Mouse (Mus musculus) layer of hippocampus, postnatal 14 days (tissue): ENCODE data around the gene Epb41l1. TPM values are rescaled to one million over a fixed set of nuclear protein-coding genes. Genes with fewer than 3 reads are reported as not detected.
A peak's percentile ranks its signal among the peaks of the same experiment; 100 is the strongest.

Experiments used
- DNase-seq, 2 experiments: peaks; one replicate each; pipeline ENCODE4 v3.0.0; 2021 to 2022; ENCODE audit warnings: low spot score in 2 of 2, mixed read lengths in 1 of 2
- microRNA-seq, 2 experiments: library from miRNA; unstranded; fragments of <30 nt; microRNA quantifications; one replicate each; pipeline ENCODE4 v1.2.0; 2021
- total RNA-seq, 2 experiments: library from RNA; stranded (reverse); gene quantifications; 2 replicates each; pipeline ENCODE4 v1.2.3; 2021

Epb41l1 gene
- total RNA-seq, 2 experiments from 2014 or later = 299 to 316 TPM

DNA sequence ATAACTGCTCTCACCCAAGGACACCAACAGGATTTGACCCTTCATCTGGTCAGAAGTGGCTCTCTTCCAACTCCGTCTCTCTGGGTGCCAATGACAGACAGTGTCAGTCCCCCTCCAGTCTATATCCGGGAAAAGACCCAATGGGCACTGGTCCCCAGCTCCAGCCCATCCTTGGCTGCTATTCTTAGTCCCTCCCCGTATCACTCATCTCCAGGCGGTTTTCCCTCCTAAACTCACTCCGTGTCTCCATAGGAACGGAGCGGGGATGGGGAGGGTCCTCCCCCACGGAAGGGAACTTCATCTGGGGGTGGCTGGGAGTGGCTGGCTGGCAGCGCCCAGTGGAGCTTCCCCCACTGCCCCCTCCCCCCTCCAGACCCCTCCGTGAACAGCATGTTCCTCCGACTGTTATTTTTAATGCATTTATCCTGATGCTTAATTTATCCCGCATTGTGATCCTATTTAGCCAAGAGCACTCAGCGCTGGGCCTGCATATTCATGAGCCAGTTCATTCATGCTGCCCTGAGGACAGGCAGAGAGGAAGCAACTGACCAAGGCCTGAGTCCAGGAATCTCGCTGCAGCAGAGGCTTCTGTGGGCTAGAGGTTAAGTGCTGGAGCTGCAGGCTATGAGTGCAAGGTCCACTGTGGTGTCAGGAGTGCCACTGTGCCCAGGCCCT is 164.2 kb downstream of the Epb41l1 start:
- peak; percentile 46 to 67 for DNase-seq

DNA sequence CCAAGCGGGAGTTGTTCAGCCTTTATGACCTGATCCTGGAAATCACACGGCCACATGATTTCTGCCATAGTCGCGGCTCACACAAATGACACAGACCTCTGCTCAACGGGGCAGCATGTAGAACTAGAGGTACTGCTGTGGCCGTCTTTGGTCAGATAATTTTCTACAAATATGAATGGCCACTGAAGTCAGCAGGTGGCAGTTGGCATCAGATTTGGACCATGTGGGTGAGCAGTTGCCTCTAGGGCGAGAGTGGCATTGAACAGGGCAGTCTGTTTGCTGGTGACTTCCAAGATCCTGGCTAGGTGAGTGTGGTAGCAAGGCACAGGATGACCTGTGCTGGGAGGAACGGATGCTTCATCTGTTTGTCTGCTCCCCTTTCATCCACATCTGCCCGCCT is 168.8 kb downstream of the Epb41l1 start:
- no peak for DNase-seq

Small RNAs within 50 kb of the gene (microRNA-seq; reads per million reads assigned to microRNA genes)
- gene Gm22758 = 0 reads per million in 2 experiments

Other genes starting within 250 kb of the Epb41l1 start
- gene Rbm39, start 240.7 kb upstream of the Epb41l1 start, total RNA-seq = 100 to 1,000 TPM; 293 to 339 TPM
- gene Phf20, start 224.4 kb upstream of the Epb41l1 start, total RNA-seq = 10 to 100 TPM; 76.5 to 77.4 TPM
- gene Cnbd2, start 108.6 kb upstream of the Epb41l1 start, total RNA-seq = 1 to 10 TPM; 4.4 to 6.4 TPM
- gene Scand1, start 108.2 kb upstream of the Epb41l1 start, total RNA-seq = 100 to 1,000 TPM; 106 to 113 TPM
- gene Aar2, start 126.7 kb downstream of the Epb41l1 start, total RNA-seq = 10 to 100 TPM; 31.7 to 32.8 TPM
- gene Dlgap4, start 192.8 kb downstream of the Epb41l1 start, total RNA-seq = 100 to 1,000 TPM; 194 TPM